Mouse (Mus musculus) hematopoietic stem cell, adult 5-6 weeks (primary cell): ENCODE data around the gene Furin. TPM values are rescaled to one million over a fixed set of nuclear protein-coding genes. Genes with fewer than 3 reads are reported as not detected.

ENCODE experiments used
- ATAC-seq, 2 experiments: fragments of 125-278 bp in 1 of 2; replicated peaks in 1 of 2; 2 replicates each; pipeline ENCODE4 v1.8.0; 2016 to 2017; ENCODE audit warnings: inconsistent platforms in 2 of 2, mild to moderate bottlenecking in 2 of 2, moderate number of reproducible peaks in 2 of 2, low read depth in 1 of 2, moderate TSS enrichment in 1 of 2; ENCODE audit not compliant: low FRiP score in 2 of 2, poor library complexity in 2 of 2, severe bottlenecking in 2 of 2, insufficient read depth in 1 of 2, low TSS enrichment in 1 of 2
- total RNA-seq: library from RNA; stranded (forward); fragments of 172-1452, 232-1000 nt; gene quantifications from 2 replicates; pipeline ENCODE4 v1.2.3, GENCODE M21; 2017

The Furin gene
- total RNA-seq, 1 experiment from 2014 or later = 14.1 TPM

DNA sequence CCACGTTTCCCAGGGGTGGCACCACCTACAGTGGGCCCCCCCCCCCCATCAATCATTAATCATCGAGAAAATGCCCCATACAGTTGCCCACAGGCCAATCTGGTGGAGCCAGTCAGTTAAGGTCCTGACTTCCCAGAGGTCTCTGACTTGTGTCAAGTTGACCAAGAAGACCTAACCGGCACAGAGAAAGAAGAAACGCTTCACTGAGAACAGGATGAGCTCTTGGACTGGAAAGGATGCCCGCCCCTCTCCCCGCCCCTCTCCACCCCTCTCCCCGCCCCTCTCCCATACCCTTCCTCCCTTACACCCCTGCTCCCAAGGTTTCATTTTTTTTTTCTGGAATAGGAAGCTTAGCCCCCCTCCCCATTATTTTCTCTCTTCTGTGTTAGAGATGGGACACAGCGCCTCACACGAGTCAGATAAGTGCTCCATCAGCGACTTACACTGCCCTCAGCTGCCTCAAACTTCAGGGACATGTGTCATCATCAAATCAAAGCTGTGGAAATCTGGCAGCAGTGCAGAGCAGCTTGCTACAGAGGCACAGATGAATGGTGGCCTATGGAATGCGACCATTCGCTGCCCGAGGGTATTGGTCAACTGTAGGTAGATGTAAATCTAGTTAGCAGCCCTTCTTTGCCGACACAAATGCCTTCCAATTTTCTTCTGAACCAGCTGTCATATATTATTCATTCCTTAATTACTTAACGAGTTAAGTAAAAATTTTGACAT is 34.0 kb upstream of the Furin start:
- no peak for ATAC-seq

- ATAC-seq = no peak
Observed at GRCm38 (mm10) chr7:80436571-80436970, 31.3 kb upstream of the Furin start.

DNA sequence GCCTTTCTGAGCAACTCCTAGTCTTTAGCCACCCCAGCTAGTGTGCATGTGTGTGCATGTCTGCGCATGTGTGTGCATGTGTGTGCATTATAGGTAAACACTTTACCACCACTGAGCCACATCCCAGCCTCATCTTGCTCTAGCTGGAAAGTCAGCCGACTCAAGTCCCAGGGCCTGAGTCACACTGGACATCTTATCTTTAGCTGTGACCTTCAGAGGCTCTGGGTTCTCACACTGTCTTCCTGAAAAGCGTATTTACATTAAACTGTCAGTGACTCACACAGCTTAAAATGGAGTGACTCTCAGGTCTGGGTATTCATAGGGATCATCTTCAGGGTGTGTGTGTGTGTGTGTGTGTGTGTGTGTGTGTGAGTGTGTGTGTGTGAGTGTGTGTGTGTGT is 30.4 kb upstream of the Furin start:
- no peak for ATAC-seq

- ATAC-seq = no peak
Observed at GRCm38 (mm10) chr7:80429661-80430060, 24.4 kb upstream of the Furin start.

DNA sequence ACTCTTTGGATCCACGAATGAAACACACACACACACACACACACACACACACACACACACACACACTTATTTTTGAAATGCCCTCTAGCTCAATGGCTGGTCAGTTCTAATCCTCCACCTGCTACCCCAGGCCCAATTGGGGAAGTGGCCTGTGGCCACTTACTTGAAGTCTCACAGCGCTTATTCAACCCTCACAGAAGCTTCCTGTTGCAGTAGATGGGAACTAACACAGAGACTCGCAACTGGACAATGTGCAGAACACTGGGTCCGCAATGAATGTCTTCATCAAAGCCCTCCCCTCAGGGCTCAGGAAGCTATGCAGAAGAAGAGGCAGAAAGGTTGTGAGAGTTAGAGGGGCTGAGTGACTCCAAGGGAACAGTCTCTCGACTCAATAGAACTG is 22.5 kb upstream of the Furin start:
- ATAC-seq = peak; percentile 27 to 34; a peak in 1 of 4 replicates

- ATAC-seq = peak; percentile 63 to 85
Observed at GRCm38 (mm10) chr7:80426363-80426762, 21.1 kb upstream of the Furin start.

- ATAC-seq = no peak
Observed at GRCm38 (mm10) chr7:80424722-80425121, 19.5 kb upstream of the Furin start.

- no peak for ATAC-seq
Observed at GRCm38 (mm10) chr7:80422759-80423480, 17.7 kb upstream of the Furin start.

- ATAC-seq = no peak
Observed at GRCm38 (mm10) chr7:80421576-80421975, 16.3 kb upstream of the Furin start.

DNA sequence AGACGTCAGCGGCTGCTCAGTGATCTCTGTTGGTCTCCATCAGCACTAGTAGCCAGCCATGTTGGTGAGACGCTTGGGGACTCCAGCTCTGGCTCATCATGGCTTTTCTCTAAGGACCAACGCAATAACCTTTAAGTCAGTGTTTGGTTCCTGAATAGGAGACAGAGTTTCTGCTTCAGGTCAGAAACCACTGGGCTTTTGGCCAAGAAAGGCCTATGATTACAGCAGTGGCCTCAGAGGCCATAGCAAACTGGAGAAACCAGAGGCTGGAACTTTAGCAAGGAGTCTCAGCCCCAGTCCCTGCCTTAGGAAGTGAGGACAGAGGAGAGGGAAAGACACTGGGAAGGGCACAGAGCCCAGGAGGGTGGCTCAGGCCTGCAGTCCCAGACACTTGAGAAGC is 15.3 kb upstream of the Furin start:
- no peak for ATAC-seq

GRCm38 (mm10) chr7:80419278-80419677 is 14.0 kb upstream of the Furin start:
- no peak for ATAC-seq

DNA sequence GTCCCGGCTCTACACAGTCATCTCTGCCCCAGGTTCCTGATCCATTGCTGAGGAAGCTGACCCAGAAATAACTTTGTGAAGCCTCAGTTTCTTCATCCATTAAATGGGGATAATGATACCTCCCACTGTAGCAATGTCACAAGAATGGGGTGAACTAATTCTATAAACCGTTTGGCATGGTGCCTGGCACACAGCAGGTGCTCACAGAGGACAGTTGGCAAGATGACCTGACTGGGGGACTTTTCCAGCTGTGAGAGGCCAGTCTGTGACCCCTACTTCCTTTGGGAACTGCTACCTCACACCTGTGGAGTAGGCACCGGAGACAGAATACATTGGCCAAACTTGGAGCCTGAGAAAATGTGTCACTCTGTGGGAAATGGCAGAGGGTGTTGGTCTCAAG is 12.8 kb upstream of the Furin start:
- no peak for ATAC-seq

- no peak for ATAC-seq
Observed at GRCm38 (mm10) chr7:80417601-80418000, 12.4 kb upstream of the Furin start.

DNA sequence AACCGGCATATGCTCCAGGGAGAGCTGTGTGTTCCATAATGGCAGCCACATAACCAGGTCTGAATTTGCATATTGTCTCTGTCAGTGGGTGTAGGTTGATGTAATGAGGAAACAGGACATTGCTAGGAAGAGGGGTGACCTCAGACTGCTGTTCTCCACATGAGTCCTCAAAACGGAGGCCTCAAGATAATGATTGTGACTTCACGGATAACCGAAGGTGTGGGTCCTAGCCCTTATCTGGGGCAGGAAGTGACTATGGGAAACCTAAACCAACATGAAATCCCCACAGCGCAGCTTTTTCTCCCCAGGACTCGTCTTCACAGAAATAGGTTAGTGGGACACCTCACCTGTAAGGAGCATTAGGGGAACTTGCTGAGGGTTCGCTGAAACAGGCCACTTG is 11.7 kb upstream of the Furin start:
- ATAC-seq = peak in 1 of 2 experiments; percentile 12; a peak in 1 of 4 replicates

- peak; percentile 56 to 73 for ATAC-seq
Observed at GRCm38 (mm10) chr7:80414303-80414855, 9.1 kb upstream of the Furin start.

DNA sequence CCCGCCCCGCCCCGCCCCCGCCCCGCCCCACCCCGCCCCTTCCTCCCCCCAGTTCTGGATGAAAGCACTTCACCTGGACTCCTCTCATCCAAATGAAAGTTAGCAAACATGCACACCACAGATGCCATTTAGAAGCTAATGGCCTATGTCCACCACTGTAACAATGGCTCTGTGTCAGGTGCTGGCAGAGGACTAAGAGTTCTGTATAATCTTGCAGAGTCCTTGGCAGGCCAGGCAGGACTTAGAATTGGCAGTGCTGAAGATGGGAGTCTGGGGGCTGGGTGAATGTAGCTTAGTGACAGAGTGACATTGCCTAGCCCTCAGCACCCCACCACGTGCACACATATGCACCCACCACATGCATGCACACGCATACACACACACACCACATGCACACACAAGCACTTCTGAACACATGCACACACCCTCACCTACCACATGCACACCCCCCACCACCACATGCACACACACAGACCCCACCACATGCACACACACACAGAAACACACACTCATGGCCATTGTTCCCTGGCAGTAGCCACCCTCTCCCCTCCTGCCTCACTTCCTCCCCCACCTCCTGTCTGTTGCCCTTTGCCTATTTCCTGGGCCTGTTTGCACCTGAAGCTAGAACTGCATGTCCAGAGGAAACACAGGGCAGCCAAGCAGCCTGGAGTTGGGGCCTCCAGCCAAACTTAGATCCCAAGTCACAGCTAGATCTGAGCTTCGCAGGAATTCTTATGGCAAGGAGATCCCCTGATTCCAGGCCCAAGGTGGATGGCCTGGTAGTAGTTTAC is 8.5 kb upstream of the Furin start:
- ATAC-seq = no peak

DNA sequence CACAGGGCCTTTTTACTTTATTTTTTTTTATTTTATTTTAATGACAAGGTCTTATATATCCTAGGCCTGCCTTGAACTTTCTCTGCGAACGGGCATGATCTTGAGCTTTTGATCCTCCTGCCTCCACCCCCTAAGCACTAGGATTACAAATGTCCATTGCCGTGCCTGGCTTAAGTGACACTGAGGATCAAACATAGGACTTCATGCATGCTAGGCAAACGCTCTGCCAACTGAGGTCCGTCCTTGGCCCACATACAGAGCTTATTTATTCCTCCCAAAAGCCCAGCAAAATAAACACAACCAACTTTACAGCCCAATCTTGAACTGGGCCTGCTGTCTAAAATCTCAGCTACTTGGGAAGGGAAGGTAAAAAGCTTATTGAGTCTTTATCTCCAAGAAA is 7.5 kb upstream of the Furin start:
- ATAC-seq = no peak

DNA sequence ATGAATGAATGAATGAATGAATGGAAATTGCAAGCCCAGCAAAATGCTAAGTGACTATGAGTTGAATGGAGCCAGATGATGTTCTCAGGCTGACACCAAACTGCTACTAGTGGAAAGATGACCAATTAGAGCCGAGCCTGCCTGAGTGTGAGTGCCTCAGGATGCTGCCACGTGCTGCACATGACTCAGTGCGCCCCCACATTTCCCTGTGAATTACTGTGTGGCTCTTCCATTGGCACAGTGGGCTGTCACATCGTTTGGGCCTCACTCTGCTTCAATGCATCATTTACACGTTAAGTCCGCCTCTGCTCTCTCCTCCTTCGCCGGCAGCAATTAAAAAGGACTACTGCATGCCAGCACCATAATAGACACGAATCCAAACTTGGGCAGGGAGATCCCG is 7.0 kb upstream of the Furin start:
- no peak for ATAC-seq
